Mouse (Mus musculus): Measurements from ENCODE around the gene Katnbl1. TPM values are rescaled to one million over a fixed set of nuclear protein-coding genes. Genes with fewer than 3 reads are reported as not detected.

The Katnbl1 gene
- polyA plus RNA-seq, 1 experiment: 18.2 TPM

DNA sequence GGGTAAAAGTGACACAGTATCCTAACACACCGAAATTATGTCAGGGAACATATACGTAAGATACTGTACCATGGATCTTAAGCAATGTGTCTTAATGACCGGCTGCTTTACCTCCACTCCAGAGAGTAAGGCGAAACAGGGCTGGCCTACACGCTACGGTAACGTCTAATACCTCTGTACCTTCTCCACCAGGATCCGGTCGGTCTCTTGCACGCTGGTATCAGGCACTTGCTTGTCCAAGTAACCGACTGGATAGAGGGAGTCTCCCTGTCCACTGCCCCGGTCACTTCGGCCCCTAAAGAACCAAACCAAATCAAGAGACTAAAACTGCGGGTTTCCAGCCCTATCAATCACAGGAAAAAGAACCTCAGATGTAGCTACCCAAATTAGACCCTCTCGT lies 11.8 kb upstream of the Katnbl1 start:
- DNase-seq (ENCODE audit: low read depth): no peak
- TF ChIP-seq CTCF (IDR thresholded peaks at IDR 0.05; ENCODE audit: borderline replicate concordance, extremely low read depth, insufficient read depth, insufficient read length): no peak
- TF ChIP-seq POLR2A (IDR thresholded peaks at IDR 0.05; ENCODE audit: borderline replicate concordance, extremely low read depth, insufficient read depth, insufficient read length, poor library complexity, severe bottlenecking): no peak

GRCm38 (mm10) chr2:112367726-112368673 lies 11.0 kb upstream of the Katnbl1 start, which contains the start of gene Emc4:
Gene Emc4 (minus strand): TSS chr2:112368027.
- TF ChIP-seq POLR2A (IDR thresholded peaks at IDR 0.05; ENCODE audit: borderline replicate concordance, extremely low read depth, insufficient read depth, insufficient read length, poor library complexity, severe bottlenecking) (peak; percentile 29; the same call in 1 of the 2 replicates), CTCF (IDR thresholded peaks at IDR 0.05; ENCODE audit: borderline replicate concordance, extremely low read depth, insufficient read depth, insufficient read length) (no peak)
- peak; percentile 98 for DNase-seq (ENCODE audit: low read depth)

DNA sequence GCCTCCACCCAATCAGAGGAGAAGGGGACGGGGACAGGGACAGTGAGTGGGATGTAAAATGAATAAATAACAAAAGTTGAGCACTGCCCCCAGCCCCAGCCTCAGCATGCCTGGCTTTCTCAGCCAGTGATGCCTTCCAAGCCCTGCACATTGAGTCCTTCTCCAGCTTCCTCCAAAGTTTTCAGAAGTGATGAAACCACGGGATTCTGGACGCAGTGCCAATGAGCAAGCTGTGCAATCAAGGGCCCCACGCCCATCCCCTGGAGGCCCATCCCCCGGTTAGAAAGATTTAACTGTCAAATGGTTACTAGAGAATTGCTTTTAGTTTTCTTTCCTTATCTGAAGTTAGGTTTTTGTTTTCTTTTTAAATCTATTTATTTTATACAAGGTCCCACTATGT lies 9.1 kb upstream of the Katnbl1 start:
- DNase-seq (ENCODE audit: low read depth): no peak
- no peak for TF ChIP-seq CTCF (IDR thresholded peaks at IDR 0.05; ENCODE audit: borderline replicate concordance, extremely low read depth, insufficient read depth, insufficient read length)
- TF ChIP-seq POLR2A (IDR thresholded peaks at IDR 0.05; ENCODE audit: borderline replicate concordance, extremely low read depth, insufficient read depth, insufficient read length, poor library complexity, severe bottlenecking): no peak

- peak; percentile 7 for DNase-seq (ENCODE audit: low read depth)
Measured at GRCm38 (mm10) chr2:112373141-112373540, 5.9 kb upstream of the Katnbl1 start.

DNA sequence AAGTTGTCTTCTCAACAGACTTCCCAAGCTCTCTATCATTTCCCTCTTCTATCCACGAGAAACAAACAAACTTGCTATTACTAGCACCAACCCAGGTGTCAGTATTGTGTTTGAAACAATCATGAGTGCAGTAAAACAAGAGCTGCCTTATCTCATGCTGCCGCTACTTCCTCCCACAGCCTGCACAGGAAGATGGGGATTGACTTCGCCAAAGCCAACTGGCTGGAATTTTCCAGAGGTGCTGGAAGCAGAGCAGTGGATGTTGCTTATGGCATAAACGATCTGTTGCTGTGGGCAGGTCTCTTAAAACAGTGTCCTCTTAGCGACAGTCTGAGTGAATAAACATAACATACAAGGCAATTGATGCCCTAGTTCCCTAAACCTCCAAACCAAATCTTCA lies 4.4 kb upstream of the Katnbl1 start:
- DNase-seq (ENCODE audit: low read depth): no peak
- TF ChIP-seq POLR2A (IDR thresholded peaks at IDR 0.05; ENCODE audit: borderline replicate concordance, extremely low read depth, insufficient read depth, insufficient read length, poor library complexity, severe bottlenecking) (no peak), CTCF (IDR thresholded peaks at IDR 0.05; ENCODE audit: borderline replicate concordance, extremely low read depth, insufficient read depth, insufficient read length) (no peak)

More at GRCm38 (mm10) chr2:112373141-112373540, 5.9 kb upstream of the Katnbl1 start:
- no peak for TF ChIP-seq CTCF (IDR thresholded peaks at IDR 0.05; ENCODE audit: borderline replicate concordance, extremely low read depth, insufficient read depth, insufficient read length)
- TF ChIP-seq POLR2A (IDR thresholded peaks at IDR 0.05; ENCODE audit: borderline replicate concordance, extremely low read depth, insufficient read depth, insufficient read length, poor library complexity, severe bottlenecking): no peak

- no peak for DNase-seq (ENCODE audit: low read depth)
- no peak for TF ChIP-seq POLR2A (IDR thresholded peaks at IDR 0.05; ENCODE audit: borderline replicate concordance, extremely low read depth, insufficient read depth, insufficient read length, poor library complexity, severe bottlenecking)
- no peak for TF ChIP-seq CTCF (IDR thresholded peaks at IDR 0.05; ENCODE audit: borderline replicate concordance, extremely low read depth, insufficient read depth, insufficient read length)
Measured at GRCm38 (mm10) chr2:112380131-112380530, 1.1 kb downstream of the Katnbl1 start.

GRCm38 (mm10) chr2:112381219-112381618 lies 2.2 kb downstream of the Katnbl1 start:
- TF ChIP-seq POLR2A (IDR thresholded peaks at IDR 0.05; ENCODE audit: borderline replicate concordance, extremely low read depth, insufficient read depth, insufficient read length, poor library complexity, severe bottlenecking) (no peak), CTCF (IDR thresholded peaks at IDR 0.05; ENCODE audit: borderline replicate concordance, extremely low read depth, insufficient read depth, insufficient read length) (no peak)
- no peak for DNase-seq (ENCODE audit: low read depth)

- DNase-seq (ENCODE audit: low read depth): no peak
- TF ChIP-seq CTCF (IDR thresholded peaks at IDR 0.05; ENCODE audit: borderline replicate concordance, extremely low read depth, insufficient read depth, insufficient read length) (no peak), POLR2A (IDR thresholded peaks at IDR 0.05; ENCODE audit: borderline replicate concordance, extremely low read depth, insufficient read depth, insufficient read length, poor library complexity, severe bottlenecking) (no peak)
Measured at GRCm38 (mm10) chr2:112390843-112391242, 11.8 kb downstream of the Katnbl1 start.

DNA sequence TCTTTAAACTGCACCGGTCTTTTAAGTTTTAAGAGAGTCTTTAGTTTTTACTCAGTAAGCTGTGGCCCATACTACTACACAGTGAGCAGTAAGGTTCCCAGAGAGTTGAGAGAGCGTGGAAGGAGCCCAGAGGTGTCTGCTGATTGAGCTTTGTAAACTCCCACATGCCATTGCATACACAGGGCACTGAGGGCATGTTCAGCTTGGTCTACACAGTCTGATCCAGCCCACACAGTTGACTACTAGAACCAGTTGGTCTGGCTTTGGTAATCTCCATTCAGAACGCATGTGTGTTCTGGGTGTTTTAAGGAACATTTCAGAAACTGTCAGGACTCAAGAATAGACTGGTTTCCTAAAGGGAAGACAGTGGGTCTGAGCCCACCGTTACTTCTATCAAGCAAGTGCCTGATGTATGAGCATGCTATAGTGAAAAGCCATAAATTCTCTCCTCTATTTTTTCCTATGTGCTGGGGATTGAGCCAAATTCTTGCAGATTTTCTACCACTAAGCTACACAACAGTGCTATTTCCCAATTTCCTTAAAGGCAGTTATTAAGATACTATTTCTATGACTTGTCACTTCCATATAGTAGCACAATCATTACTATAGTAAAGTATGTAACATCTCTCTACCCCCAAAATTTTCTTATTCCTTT lies 12.5 kb downstream of the Katnbl1 start:
- TF ChIP-seq CTCF (IDR thresholded peaks at IDR 0.05; ENCODE audit: borderline replicate concordance, extremely low read depth, insufficient read depth, insufficient read length) (no peak), POLR2A (IDR thresholded peaks at IDR 0.05; ENCODE audit: borderline replicate concordance, extremely low read depth, insufficient read depth, insufficient read length, poor library complexity, severe bottlenecking) (no peak)
- DNase-seq (ENCODE audit: low read depth): no peak

DNA sequence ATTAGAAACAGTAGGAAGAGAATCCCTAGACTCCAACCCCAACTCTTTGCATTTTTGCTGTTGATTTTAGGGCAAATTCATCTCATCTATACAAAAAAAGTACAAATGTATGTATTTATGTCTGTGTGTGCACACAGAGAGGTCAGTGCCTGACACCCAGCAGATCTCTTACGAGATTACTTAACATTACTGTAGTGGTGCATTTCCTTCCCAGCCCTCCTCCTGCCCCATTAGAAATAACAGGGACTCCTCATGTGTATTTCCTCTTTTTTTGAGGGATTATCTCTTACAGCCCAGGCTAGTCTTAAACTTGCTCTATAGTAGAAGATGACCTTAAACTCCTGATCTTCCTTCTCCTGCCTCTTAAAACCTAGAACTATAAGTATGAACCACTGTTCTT lies 13.7 kb downstream of the Katnbl1 start:
- no peak for DNase-seq (ENCODE audit: low read depth)

GRCm38 (mm10) chr2:112393958-112394357 lies 14.9 kb downstream of the Katnbl1 start:
- TF ChIP-seq CTCF (IDR thresholded peaks at IDR 0.05; ENCODE audit: borderline replicate concordance, extremely low read depth, insufficient read depth, insufficient read length) (no peak), POLR2A (IDR thresholded peaks at IDR 0.05; ENCODE audit: borderline replicate concordance, extremely low read depth, insufficient read depth, insufficient read length, poor library complexity, severe bottlenecking) (no peak)

More for the DNA sequence above, 13.7 kb downstream of the Katnbl1 start:
- TF ChIP-seq POLR2A (IDR thresholded peaks at IDR 0.05; ENCODE audit: borderline replicate concordance, extremely low read depth, insufficient read depth, insufficient read length, poor library complexity, severe bottlenecking): no peak
- no peak for TF ChIP-seq CTCF (IDR thresholded peaks at IDR 0.05; ENCODE audit: borderline replicate concordance, extremely low read depth, insufficient read depth, insufficient read length)

More at GRCm38 (mm10) chr2:112393958-112394357, 14.9 kb downstream of the Katnbl1 start:
- DNase-seq (ENCODE audit: low read depth): no peak
